Mouse (Mus musculus): ENCODE results near the gene 1700069L16Rik. TPM values are rescaled to one million over a fixed set of nuclear protein-coding genes. Genes with fewer than 3 reads are reported as not detected.

1700069L16Rik gene
- total and polyA plus RNA-seq, 3 experiments, result not detected

- under 1% methylated on average over 10 of the region's 10 CpGs for WGBS
- intact Hi-C loops (cut with DNase I), result loop anchor here (2.0 kb wide), 1 partner anchor 35 kb away; no protein-coding TSS in a partner anchor
- Histone ChIP-seq H3K27me3 (ENCODE audit: control insufficient read depth, insufficient read depth, low read length) (no peaks in the 10 kb centered on the region), H3K36me3 (ENCODE audit: control insufficient read depth, insufficient read depth, low read length) (no peaks in the 10 kb centered on the region), H3K27ac (peak overlapping the region; percentile 92), H3K4me1 (ENCODE audit: control insufficient read depth, insufficient read depth, low read length) (peaks cover 5% of the 10 kb centered on the region; the same call in 1 of the 2 replicates), H3K79me2 (replicated peaks; ENCODE audit: control insufficient read depth, insufficient read depth, low read length) (no peaks in the 10 kb centered on the region), H3K9ac (ENCODE audit: low read depth, low read length) (peak overlapping the region; percentile 82), H3K4me3 (peak overlapping the region; percentile 90)
- no peak for DNase-seq
- TF ChIP-seq CTCF (IDR thresholded peaks at IDR 0.05), result no peak
- no peak for TF ChIP-seq EP300 (IDR thresholded peaks at IDR 0.05; ENCODE audit: insufficient read depth, low read depth, low read length)
- TF ChIP-seq POLR2A (IDR thresholded peaks at IDR 0.05; ENCODE audit: insufficient read depth, low read depth, low read length), result no peak
Measured at GRCm38 (mm10) chr5:113736113-113736502, 11.5 kb upstream of the 1700069L16Rik start.

GRCm38 (mm10) chr5:113735345-113736112 is 11.0 kb upstream of the 1700069L16Rik start, which contains the start of gene Ficd:
Gene Ficd (plus strand): TSS chr5:113735803.
- TF ChIP-seq CTCF (IDR thresholded peaks at IDR 0.05) (no peak), POLR2A (IDR thresholded peaks at IDR 0.05; ENCODE audit: insufficient read depth, low read depth, low read length) (peak; percentile 82)
- intact Hi-C loops (cut with DNase I), result loop anchor here (2.0 kb wide), 1 partner anchor 35 kb away; no protein-coding TSS in a partner anchor
- under 1% methylated on average over 65 of the region's 71 CpGs for WGBS
- Histone ChIP-seq H3K4me1 (ENCODE audit: control insufficient read depth, insufficient read depth, low read length) (peaks cover 5% of the 10 kb centered on the region; the same call in 1 of the 2 replicates), H3K27ac (peak within 1 kb of the TSS; percentile 92), H3K79me2 (replicated peaks; ENCODE audit: control insufficient read depth, insufficient read depth, low read length) (no peaks in the 10 kb centered on the region), H3K4me3 (peak within 1 kb of the TSS; percentile 90), H3K36me3 (ENCODE audit: control insufficient read depth, insufficient read depth, low read length) (no peaks in the 10 kb centered on the region), H3K9ac (ENCODE audit: low read depth, low read length) (peak within 1 kb of the TSS; percentile 82), H3K27me3 (ENCODE audit: control insufficient read depth, insufficient read depth, low read length) (no peaks in the 10 kb centered on the region)
- DNase-seq, result peak; percentile 92 to 96

DNA sequence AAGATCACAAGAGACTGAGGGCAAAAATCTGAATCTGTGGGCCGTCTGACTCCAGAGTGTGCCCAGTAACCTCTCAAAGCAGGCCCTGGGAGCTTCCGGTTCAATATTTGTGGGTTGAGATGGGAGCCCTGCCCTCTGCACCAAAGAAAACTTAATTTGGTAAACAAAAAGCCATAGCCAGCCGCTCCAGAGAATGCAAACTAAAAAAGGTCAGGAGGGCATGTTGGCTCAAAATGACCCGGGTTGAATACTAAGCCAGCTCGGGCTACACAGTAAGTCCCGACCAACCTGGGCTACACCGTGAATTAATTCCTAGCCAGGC is 10.4 kb upstream of the 1700069L16Rik start:
- DNase-seq, result no peak
- TF ChIP-seq EP300 (IDR thresholded peaks at IDR 0.05; ENCODE audit: insufficient read depth, low read depth, low read length) (no peak), POLR2A (IDR thresholded peaks at IDR 0.05; ENCODE audit: insufficient read depth, low read depth, low read length) (no peak), CTCF (IDR thresholded peaks at IDR 0.05) (no peak)
- Histone ChIP-seq H3K4me3 (peak overlapping the region; percentile 90), H3K79me2 (replicated peaks; ENCODE audit: control insufficient read depth, insufficient read depth, low read length) (no peaks in the 10 kb centered on the region), H3K36me3 (ENCODE audit: control insufficient read depth, insufficient read depth, low read length) (no peaks in the 10 kb centered on the region), H3K9ac (ENCODE audit: low read depth, low read length) (peak overlapping the region; percentile 31), H3K27me3 (ENCODE audit: control insufficient read depth, insufficient read depth, low read length) (no peaks in the 10 kb centered on the region), H3K4me1 (ENCODE audit: control insufficient read depth, insufficient read depth, low read length) (peaks cover 5% of the 10 kb centered on the region; the same call in 1 of the 2 replicates), H3K27ac (peak overlapping the region; percentile 92)
- intact Hi-C loops (cut with DNase I), result no loop called here
- 32% methylated on average over 7 of the region's 7 CpGs for WGBS

GRCm38 (mm10) chr5:113734376-113734775 is 9.8 kb upstream of the 1700069L16Rik start:
- Histone ChIP-seq H3K4me1 (ENCODE audit: control insufficient read depth, insufficient read depth, low read length) (peaks cover 5% of the 10 kb centered on the region; the same call in 1 of the 2 replicates), H3K79me2 (replicated peaks; ENCODE audit: control insufficient read depth, insufficient read depth, low read length) (no peaks in the 10 kb centered on the region), H3K27ac (no peak overlapping the region), H3K9ac (ENCODE audit: low read depth, low read length) (no peak overlapping the region), H3K4me3 (no peak overlapping the region), H3K27me3 (ENCODE audit: control insufficient read depth, insufficient read depth, low read length) (no peaks in the 10 kb centered on the region), H3K36me3 (ENCODE audit: control insufficient read depth, insufficient read depth, low read length) (no peaks in the 10 kb centered on the region)
- 72% methylated on average over 5 of the region's 5 CpGs for WGBS
- TF ChIP-seq CTCF (IDR thresholded peaks at IDR 0.05) (no peak), POLR2A (IDR thresholded peaks at IDR 0.05; ENCODE audit: insufficient read depth, low read depth, low read length) (no peak), EP300 (IDR thresholded peaks at IDR 0.05; ENCODE audit: insufficient read depth, low read depth, low read length) (no peak)
- intact Hi-C loops (cut with DNase I), result loop anchor here (5.0 kb wide), 1 partner anchor 827 kb away; no protein-coding TSS in a partner anchor
- no peak for DNase-seq

GRCm38 (mm10) chr5:113732182-113732581 is 7.6 kb upstream of the 1700069L16Rik start:
- peaks cover 5% of the 10 kb centered on the region; the same call in 1 of the 2 replicates for H3K4me1 ChIP-seq (ENCODE audit: control insufficient read depth, insufficient read depth, low read length)
- intact Hi-C loops (cut with DNase I), result loop anchor here (1.0 to 5.0 kb wide), 2 partner anchors 366 to 825 kb away; no protein-coding TSS in a partner anchor
- H3K27me3 ChIP-seq (ENCODE audit: control insufficient read depth, insufficient read depth, low read length), result no peaks in the 10 kb centered on the region
- no peak overlapping the region for H3K9ac ChIP-seq (ENCODE audit: low read depth, low read length)
- no peaks in the 10 kb centered on the region for H3K79me2 ChIP-seq (replicated peaks; ENCODE audit: control insufficient read depth, insufficient read depth, low read length)
- peak; percentile 86 for TF ChIP-seq CTCF (IDR thresholded peaks at IDR 0.05)
- TF ChIP-seq POLR2A (IDR thresholded peaks at IDR 0.05; ENCODE audit: insufficient read depth, low read depth, low read length), result no peak
- TF ChIP-seq EP300 (IDR thresholded peaks at IDR 0.05; ENCODE audit: insufficient read depth, low read depth, low read length), result no peak
- DNase-seq, result peak in 1 of 2 experiments; percentile 63
- H3K36me3 ChIP-seq (ENCODE audit: control insufficient read depth, insufficient read depth, low read length), result no peaks in the 10 kb centered on the region
- H3K4me3 ChIP-seq, result no peak overlapping the region
- 21% methylated on average over 6 of the region's 6 CpGs for WGBS
- H3K27ac ChIP-seq, result no peak overlapping the region

GRCm38 (mm10) chr5:113731174-113731573 is 6.6 kb upstream of the 1700069L16Rik start:
- WGBS, result 75% methylated on average over 7 of the region's 7 CpGs

More at GRCm38 (mm10) chr5:113731174-113731573, 6.6 kb upstream of the 1700069L16Rik start:
- Histone ChIP-seq H3K79me2 (replicated peaks; ENCODE audit: control insufficient read depth, insufficient read depth, low read length) (no peaks in the 10 kb centered on the region), H3K27me3 (ENCODE audit: control insufficient read depth, insufficient read depth, low read length) (no peaks in the 10 kb centered on the region), H3K9ac (ENCODE audit: low read depth, low read length) (no peak overlapping the region), H3K4me3 (no peak overlapping the region), H3K27ac (no peak overlapping the region), H3K4me1 (ENCODE audit: control insufficient read depth, insufficient read depth, low read length) (peaks cover 1% of the 10 kb centered on the region; the same call in 1 of the 2 replicates), H3K36me3 (ENCODE audit: control insufficient read depth, insufficient read depth, low read length) (no peaks in the 10 kb centered on the region)
- TF ChIP-seq EP300 (IDR thresholded peaks at IDR 0.05; ENCODE audit: insufficient read depth, low read depth, low read length) (no peak), POLR2A (IDR thresholded peaks at IDR 0.05; ENCODE audit: insufficient read depth, low read depth, low read length) (no peak), CTCF (IDR thresholded peaks at IDR 0.05) (no peak)
- DNase-seq, result no peak
- intact Hi-C loops (cut with DNase I), result loop anchor here (5.0 kb wide), 1 partner anchor 824 kb away; no protein-coding TSS in a partner anchor
